Mouse (Mus musculus): ENCODE results near the gene Impdh2.
A peak's percentile ranks its signal among the peaks of the same experiment; 100 is the strongest.

Impdh2 gene

DNA sequence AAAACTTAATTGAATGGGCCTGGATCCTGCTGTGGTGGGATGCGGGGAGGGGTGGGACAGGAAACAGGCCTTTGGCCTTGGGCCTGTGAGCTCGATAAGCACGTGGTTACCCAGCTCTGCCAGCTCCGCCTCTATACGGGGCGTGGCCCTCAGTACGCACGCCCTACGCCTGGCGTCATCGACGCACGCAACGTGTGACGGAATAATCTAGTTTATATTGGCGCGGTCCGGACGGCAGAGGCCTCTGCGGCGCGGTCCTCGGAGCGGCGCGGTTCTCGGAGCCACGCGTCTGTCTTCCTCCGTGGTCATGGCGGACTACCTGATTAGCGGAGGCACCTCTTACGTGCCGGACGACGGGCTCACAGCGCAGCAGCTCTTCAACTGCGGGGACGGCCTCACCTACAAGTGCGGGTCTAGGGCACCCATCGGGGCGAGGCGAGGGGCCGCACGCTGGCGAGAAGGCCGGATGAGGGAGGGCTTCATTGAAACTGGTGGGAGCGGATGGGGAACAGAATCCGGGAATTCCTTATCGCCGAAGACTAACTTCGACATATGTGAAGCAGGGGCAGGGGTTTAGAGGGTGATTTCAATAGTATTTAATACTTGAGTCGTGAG lies at the start of gene Impdh2:
Gene Impdh2 (plus strand): TSS at position 60 of the 615 bp plus-strand sequence.
- DNase-seq (ENCODE audit: low spot score): peak; percentile 96

- peak; percentile 96 for DNase-seq (ENCODE audit: low spot score)
Observed at GRCm38 (mm10) chr9:108516380-108517251, 43.5 kb upstream of the Impdh2 start, which contains the start of gene Qrich1. Gene Qrich1 (plus strand): TSS chr9:108516806.

- peak; percentile 71 for DNase-seq (ENCODE audit: low spot score)
Observed at GRCm38 (mm10) chr9:108517253-108517930, 42.7 kb upstream of the Impdh2 start.

- DNase-seq (ENCODE audit: low spot score): no peak
Observed at GRCm38 (mm10) chr9:108517931-108518332, 42.2 kb upstream of the Impdh2 start.

- DNase-seq (ENCODE audit: low spot score): no peak
Observed at GRCm38 (mm10) chr9:108521604-108522003, 38.5 kb upstream of the Impdh2 start.

- no peak for DNase-seq (ENCODE audit: low spot score)
Observed at GRCm38 (mm10) chr9:108523341-108523740, 36.7 kb upstream of the Impdh2 start.

- no peak for DNase-seq (ENCODE audit: low spot score)
Observed at GRCm38 (mm10) chr9:108525400-108525799, 34.7 kb upstream of the Impdh2 start.

GRCm38 (mm10) chr9:108530954-108531353 lies 29.1 kb upstream of the Impdh2 start:
- DNase-seq (ENCODE audit: low spot score): no peak

GRCm38 (mm10) chr9:108531496-108531895 lies 28.6 kb upstream of the Impdh2 start:
- DNase-seq (ENCODE audit: low spot score): no peak

DNA sequence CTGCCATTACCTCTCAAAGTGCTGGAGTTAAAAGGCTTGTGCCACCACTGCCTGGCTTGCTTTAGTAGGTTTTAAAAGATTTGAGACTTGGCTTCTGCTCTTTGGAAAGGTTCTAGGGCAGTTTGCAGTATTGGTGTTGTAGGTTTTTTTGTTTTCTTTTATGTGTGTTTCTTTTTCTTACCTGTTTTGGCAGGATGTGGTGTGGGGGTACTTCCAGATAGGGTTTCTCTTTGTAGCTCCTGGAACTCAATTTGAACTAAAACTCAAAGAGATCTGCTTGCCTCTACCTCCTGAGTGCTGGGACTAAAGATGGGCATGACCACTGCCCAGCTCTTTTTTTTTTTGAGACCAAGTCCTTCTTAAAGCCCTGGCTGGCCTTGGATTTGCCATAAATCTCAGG lies 19.2 kb upstream of the Impdh2 start:
- DNase-seq (ENCODE audit: low spot score): no peak

DNA sequence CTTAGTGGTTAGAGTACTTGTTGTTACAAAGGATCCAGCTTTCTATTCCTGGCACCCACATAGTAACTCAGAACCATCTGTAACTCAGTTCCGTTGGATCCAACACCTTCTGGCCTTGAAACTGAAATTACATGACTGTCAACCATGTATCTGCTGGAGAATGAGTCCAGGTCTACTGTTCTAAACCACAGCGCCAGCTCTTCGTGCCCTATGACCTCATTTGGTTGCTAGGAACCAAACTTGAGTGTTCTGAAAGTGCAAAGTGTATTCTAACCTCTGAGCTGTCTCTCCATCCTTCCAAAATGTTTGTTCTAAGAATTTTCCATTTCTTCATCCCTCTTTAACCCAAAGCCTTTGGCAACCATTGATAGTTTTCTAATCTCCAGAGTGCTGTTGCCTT lies 14.1 kb upstream of the Impdh2 start:
- no peak for DNase-seq (ENCODE audit: low spot score)

- no peak for DNase-seq (ENCODE audit: low spot score)
Observed at GRCm38 (mm10) chr9:108546875-108547274, 13.2 kb upstream of the Impdh2 start.

GRCm38 (mm10) chr9:108559169-108559568 lies 917 bp upstream of the Impdh2 start:
- no peak for DNase-seq (ENCODE audit: low spot score)

DNA sequence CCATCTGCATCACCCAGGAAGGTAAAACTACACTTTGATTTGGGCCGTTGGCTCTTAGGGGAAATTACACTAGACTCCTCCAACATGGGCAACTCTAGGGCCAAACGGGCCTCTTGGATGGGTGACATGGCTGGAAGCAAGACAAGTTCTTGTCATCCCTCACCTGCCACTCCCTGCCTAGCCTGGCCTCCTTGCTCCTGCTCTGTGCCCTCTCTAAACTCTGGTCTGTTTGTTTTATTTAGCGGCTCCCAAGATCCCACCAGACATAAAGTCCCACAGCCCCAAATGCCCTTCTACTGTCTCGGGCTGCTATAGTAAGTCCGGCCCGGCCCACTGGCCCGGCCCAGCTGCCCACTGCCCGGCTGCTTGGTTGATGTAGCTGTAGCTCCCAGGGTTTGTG lies 3.6 kb downstream of the Impdh2 start:
- no peak for DNase-seq (ENCODE audit: low spot score)

DNA sequence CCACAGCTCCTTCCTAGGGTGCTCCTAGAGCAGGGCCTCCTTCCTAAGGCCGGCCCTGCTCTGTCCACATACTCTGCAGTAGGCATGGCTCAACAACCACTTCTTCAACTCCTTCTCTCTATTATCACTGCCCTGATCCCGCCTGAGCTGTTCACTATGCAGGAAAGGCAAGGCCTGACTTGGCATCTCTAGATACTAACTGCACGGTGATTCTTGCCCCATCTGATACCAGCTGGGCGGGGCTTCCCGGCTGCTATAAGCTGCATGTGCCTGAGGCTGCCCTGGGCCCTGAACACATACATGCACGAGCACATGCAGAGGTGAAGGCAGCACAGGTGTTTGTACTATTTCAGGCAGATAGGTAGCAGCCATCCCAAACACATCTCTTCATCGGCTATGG lies 4.0 kb downstream of the Impdh2 start:
- DNase-seq (ENCODE audit: low spot score): no peak

DNA sequence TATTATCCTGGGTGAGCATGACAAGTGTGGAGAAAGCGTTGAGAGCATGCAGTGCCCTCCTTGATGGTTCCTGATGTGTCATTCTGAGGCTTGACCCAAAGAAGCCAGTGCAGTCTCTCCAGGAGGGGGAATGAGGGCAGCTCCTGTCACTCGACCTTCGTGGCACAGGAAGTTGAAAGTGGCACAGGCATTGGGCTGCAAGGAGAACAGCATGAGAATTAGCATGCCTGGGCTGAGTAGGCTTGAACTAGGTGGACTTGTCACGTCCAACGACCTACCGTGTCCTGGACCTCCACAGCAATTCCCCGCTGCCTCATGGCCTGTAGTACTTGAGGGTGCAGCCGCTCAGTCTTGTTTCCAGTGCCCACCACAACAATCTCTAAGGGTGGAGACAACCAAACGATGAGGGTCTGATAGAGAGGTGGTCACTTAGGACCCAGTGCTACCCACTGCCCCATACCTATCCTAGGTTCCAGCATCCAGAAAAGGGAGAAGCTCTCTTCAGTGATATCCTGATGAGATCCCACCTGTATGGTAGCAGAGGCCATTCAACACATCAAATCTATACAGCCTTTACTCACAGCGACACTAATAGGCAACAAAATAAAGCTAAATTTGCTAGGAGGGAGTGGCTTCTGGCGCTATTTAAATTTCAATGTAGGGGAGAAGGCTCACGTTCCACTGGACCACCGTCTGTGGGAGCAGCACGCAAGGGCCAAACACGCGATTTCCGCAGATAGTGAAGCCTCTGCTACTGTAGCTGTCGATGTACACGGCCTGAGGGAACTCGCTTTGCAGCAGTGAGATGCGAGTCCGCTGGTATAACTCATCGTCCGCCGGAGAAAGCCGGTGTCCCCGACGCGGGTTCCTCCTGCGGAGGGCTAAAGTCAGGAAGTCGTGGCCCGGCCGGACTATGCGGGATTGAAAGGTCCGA lies 6.1 kb downstream of the Impdh2 start:
- DNase-seq (ENCODE audit: low spot score): peak; percentile 16

DNA sequence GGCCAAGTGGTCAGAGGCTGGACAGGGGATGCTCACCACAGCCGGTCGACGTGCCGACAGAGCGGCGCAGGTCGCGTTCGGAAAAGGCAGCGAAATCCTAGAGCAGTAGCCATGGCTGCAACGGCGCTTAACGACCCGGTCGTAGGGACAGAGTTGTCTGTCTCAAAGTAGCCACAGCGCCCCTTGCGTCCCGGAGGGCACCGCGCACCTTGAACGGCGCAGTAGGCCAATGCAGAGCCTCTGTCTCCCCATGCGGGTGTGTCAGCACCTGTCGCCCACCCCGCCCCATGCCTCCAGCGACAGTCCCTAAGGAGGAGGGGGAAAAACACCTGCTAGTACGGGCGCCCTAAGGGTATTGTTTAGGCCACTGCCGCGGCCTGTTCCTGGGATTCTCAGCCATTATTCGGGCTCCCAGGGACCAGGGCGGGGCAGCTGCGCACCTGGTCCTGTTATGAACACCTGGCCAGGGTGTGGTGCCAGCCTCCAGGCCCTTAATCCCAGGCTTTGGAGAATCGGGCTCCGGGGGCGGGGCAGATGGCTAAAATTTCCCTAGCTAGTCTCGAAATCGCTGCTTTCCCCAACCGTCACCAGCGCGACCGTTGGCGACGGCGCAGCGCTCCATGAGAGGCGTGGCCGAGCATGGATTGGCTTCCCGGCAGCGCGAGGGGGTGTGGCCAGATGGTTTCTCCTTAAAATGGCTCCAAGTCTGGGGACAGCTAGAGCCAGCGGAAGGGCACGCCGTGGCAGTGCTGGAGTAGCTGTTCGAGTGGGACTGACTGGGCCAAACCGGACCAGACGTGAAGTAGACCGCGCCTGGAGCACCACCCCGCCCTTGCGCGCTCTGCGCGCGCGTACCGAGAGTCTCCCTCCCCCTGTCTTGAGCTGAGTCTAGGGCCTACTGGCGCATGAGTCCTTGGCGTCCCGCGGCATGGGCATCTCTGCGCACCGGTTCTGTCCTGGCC lies 7.0 kb downstream of the Impdh2 start, which contains the start of gene Ndufaf3:
Gene Ndufaf3 (minus strand): TSS at position 620 of the 962 bp plus-strand sequence.
- DNase-seq (ENCODE audit: low spot score): peak; percentile 97

GRCm38 (mm10) chr9:108567931-108568419 lies 7.9 kb downstream of the Impdh2 start:
- DNase-seq (ENCODE audit: low spot score): peak; percentile 32

DNA sequence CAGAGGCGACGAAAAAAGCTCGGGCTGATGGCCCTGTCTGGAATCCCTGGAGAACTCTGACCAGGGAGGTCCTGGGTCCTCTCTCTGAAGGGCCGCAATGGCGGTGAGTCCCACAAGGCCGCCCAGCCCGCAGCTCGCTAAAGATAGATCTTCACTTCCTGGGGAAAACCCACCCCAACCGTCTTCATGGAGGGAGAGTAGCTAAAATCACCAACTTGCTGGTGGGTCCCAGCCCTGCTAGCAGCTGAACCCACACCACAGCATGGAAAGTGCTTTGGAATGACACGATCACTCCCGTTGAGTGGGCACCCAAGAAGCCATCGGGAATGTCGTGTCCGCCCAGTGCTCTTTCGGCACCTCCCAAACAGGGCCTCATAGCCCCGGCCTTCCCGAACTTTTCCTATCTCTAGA lies 8.4 kb downstream of the Impdh2 start:
- no peak for DNase-seq (ENCODE audit: low spot score)
